Mouse (Mus musculus) E14TG2a.4 (cell line): ENCODE measurements around the gene Il27ra.

Experiments used
- CTCF ChIP-seq: conservative IDR thresholded peaks from 2 replicates; pipeline ENCODE4 v1.5.1; 2014; ENCODE audit warnings: low read length
- POU5F1 ChIP-seq: IDR thresholded peaks from 2 replicates; pipeline ENCODE4 v1.6.1; 2014; ENCODE audit warnings: low read length, borderline replicate concordance

DNA sequence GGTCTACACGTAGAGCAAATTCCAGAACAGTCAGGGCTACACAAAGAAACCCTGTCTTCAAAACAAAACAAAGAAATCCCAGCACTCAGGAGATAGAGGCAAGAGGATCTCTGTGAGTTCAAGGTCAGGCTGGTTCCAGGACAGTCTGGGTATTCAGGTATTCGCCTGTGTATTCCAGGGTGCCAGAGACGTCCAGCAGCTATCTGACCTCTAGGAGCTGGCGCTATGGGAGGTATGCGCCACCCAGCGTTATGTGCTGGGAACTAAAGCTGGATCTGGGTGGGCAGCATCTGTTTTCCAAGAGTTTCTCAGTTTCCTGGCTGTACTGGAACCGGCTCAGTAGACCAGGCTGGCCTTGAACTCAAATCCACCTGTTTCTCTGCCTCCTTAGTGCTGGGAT lies 34.0 kb downstream of the Il27ra start:
- TF ChIP-seq CTCF (peak; percentile 38), POU5F1 (no peak)
